Mouse (Mus musculus) thymus, postnatal 4 days (tissue): Measurements from ENCODE around the gene Psmg3.

Source experiments
- DNase-seq: peaks from one replicate; pipeline ENCODE4 v3.0.0; 2021

Psmg3 gene

DNA sequence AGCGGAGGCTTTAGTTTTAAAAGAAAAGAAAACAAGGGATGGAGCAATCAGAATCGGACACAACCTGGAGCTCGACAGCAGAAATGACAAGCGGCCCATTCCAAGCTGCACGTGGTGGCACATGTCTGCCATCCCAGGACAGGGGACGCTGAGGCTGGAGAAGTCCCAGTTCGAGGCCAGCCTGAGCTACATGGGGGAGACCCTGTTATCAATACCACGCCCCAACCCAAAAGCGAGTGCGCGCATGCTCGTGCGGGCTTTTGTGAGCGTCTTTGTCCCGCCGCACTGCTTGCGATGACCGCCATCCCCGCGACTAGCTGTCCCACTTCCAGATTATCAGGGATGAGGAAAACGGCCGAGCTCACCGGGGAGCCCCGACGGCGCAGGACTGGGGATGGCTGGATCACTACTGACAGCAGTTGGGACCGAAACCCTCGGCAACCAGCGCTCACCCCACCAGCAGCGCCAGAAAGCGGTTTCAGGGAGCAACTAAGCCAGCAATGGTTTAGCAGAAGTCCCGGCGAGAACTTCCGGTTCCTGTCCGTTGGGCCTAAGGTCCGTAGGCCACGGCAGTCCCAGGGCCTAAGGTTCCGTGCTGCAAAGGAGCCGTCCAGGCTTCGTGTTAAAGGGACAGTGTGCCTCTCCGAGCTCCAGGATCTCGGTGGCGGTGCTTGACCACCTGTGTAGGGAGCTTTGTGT, at the start of gene Psmg3, which contains the start of gene Gm26938:
Gene Psmg3, minus strand, starts transcription at position 529 of the 699 bp plus-strand sequence.
Gene Gm26938, minus strand, starts transcription at position 51 of the 699 bp plus-strand sequence.
- peak; percentile 89 for DNase-seq

DNA sequence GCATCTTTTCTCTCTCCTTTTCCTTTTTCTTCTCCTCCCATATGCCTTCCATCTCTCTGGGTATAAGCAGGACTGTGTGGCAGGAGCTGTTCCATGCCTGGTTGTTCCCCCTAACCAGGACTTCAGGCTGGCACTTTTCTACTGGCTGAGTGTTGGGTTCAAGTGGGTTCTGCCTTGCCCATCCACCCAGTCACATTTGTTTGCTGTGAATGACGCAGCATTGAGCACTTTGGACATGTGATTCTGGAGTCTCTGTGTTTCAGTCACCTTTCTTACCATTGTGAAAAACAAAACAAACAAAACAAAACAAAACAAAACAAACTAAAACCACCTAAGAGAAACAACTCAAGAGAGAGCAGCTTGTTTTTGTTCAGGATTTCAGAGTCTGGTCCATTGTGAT, 44.8 kb upstream of the Psmg3 start:
- DNase-seq, result no peak

DNA sequence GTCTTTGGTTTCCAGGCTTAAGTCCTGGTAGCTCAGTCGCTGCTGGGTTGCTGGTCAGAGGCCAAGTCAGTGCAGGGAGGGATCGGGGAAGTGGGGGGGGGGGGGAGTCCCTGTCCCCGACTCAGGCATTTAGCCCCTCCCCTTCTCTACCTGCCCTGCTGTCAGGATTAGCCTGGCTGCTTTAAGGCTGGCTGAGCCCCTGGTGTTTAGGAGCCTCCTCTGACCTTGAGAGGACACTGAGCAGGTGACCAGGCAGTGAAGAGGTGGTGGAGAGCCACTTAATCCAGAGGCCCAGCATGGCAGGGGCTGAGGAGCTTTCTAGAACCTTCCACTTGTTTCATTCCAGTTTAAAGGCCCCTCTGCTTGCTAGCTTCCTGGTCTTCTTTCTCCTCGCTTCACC, 44.2 kb upstream of the Psmg3 start:
- DNase-seq, result no peak

DNA sequence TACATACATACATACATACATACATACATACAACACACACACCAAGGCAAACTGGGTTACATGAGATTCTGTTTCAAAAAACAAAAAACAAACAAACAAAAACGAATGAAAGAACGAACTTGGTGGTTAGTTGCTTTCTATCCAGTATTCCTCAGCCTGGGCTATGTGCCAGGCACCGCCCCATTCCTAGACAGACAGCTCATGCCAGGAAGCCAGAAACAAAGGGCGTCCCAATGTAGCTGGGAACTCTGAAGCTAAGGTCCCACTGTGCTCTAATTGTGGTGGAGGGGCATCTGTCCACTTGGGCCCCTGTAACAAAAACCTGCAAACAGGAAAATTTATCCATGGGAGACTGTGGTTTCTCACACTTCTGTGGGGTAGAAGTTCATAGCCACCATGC, 36.1 kb upstream of the Psmg3 start:
- DNase-seq, result no peak

DNA sequence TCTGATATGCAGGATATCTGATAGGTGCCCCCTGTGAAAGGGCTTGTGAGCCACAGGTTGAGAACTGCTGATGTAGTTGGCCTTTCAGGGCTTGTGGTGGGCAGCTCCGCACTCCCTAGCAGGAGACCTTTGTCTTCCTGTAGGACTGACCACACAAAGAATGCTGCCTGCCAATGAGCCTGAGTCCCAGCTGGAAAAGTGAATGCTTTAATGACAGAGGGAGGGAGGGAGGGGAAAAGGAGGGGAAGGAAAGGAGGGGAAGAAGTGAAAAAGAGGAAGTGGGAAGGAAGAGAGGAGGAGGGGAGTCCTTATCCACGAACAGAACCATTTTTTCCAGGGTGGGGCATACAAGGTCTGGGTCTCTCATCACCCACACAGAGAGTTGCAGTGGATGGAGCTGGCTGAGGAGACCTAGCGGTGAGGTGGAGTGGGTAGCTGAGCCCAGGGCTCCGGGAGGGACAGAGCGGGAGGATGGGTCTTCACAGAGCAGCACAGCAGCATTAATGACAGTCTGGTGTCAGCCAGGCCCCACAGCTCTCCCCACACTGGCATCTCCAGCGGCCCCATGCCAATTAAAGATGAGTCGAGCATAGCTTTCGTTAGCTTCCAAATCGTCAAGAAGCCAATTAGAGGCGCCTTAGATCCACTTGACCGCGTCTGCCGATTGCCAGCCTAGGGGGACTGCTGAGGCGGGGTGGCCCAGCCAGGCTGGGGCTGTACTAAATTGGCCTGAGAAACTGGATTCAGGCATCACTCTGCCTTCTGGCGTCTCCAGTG, 33.8 kb upstream of the Psmg3 start:
- DNase-seq, result no peak

DNA sequence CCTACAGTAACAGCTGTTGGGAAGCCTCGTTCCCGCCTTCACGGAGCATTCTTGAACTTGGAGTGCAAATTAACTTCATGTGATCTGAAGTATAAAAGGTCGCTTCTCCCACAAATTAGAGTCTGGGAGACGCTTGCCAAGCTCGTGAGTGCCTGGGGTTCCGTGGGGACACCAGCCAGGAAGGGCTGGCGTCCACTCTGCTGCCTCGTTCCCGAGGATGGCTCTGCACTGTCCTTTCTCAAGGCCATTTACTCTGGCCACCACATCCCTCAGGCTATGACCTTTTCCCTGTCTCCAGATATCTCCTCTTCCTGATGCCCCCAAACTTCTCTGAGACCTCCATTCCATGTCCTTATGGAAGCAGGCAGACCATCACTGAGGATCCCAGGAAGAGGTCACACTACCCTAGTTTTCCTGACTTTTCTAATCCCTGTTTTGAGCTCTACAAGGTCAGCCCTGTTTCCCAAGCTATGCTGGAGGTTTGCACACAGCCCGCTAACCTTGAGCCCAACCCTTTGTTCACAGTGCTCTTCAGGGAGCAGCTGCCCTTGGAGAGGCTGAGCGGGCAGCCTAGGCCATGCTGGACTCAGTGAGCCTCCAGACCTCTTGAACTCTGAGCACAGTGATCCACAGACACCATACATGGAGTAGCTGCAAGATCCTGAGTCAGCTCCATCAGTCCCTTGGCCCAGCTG, 23.1 kb upstream of the Psmg3 start:
- DNase-seq, result no peak

DNA sequence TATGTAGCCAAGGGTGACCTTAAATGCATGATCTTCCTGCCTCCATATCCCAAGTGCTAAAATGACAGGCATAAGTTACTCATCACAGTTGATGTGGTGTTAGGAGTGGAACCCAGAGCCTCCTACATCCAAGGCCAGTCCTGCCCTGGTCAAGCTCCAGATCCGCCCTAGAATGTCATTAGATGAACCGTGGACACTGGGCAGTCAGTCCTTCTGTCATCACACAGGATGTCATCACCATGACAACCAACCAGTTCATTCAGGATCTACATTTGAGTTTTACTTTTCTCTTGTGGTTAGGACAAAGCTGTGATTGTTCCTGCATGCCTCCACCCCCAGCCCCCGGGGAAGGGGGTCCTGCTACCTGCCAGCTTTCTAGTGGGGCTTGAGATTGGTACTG, 12.5 kb upstream of the Psmg3 start:
- no peak for DNase-seq

DNA sequence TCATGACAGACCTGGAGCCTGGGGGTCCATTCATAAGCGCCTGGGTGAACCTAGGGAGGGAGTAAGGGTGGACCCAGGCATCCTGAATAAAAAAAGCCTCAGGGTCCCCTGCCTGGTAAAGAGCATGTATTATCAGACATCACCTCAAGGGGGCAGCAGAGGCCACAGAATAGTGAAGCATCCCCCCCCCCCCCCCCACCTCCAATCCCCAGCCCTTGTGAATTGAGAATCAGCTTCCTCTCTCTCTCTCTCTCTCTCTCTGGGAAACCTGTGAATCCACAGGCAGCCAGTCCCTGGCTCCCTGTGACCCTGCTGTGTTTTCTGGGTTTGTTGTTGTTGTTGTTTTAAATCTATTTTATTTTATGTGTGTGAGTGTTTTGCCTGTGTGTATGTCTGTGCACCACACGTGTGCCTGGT, 11.8 kb upstream of the Psmg3 start:
- DNase-seq, result peak; percentile 85

DNA sequence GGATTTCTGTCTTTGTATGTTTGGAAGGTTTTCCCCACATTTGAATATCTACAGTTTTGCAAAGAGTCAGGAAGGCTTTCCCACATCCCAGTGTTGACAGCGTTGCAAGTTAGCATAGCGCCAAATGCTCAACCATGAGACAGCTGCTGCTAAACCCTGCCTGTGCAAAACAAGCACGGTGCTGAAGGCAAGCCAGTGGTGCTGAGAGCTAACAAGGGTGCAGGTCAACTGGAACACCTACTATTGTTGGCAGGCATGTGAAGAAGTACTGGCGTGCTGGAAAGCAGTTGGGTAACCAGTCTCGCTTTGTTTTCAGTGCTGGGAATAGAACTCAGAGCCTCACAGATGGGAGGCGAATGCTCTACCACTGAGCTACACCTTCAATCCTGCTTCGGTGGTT, 9.0 kb upstream of the Psmg3 start:
- no peak for DNase-seq

DNA sequence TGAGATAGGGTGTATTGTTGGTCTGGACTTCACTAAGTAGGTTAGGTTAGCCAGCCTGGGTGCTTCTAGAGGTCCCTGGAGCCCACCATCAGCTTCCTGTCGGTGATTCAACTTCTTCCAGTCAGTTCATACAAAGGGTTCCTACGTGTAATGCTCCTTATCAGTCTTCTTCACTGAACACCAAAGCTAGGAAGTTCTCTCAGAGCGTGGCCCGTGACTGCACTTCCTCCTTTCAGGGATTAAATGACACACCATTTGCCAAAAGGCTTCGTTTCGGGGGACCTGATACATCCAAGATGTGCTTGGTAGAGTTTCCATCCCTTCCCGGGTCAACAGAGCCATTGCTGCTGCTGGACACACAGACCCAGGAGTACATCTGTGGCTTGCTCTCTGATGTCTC, 5.4 kb upstream of the Psmg3 start:
- DNase-seq, result no peak

DNA sequence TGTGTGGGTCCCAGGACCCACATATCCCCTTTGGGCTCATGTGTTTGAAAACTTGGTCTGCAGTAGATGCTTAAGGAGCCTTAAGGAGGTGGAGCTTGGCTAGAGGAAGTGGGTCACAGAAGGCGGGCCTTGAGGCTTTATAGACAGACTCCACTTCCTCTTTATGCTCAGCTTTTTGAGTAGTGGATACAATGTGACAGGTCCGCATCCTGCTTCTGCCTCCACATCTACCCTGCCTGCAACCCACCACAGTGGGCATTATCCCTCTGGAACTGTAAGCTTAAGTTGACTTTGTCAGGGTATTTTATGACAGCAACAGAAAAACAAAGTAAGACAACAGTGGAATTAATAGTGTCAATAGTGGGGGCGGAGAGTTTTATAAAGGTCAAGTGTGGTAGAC, 4.0 kb upstream of the Psmg3 start:
- DNase-seq, result peak; percentile 62

DNA sequence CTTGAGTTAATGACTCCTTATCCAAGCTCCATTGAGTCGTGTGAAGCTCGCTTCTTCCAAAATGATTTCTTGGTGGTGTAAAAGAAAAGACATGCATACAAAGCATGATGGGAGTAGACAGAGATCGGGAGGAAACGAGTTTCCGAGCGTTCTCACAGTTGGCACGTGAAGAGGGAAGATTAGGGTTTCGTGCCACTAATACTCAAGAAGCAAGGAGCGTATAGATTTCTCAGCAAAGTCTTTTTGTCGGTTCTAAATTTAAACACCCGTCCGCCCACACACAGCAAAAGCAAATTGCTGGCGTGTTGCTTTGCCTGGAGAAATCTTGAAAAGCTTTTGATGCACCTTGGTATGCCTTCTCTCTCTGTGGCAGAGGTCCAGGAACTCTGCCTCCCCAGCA, 2.7 kb upstream of the Psmg3 start:
- DNase-seq, result no peak

DNA sequence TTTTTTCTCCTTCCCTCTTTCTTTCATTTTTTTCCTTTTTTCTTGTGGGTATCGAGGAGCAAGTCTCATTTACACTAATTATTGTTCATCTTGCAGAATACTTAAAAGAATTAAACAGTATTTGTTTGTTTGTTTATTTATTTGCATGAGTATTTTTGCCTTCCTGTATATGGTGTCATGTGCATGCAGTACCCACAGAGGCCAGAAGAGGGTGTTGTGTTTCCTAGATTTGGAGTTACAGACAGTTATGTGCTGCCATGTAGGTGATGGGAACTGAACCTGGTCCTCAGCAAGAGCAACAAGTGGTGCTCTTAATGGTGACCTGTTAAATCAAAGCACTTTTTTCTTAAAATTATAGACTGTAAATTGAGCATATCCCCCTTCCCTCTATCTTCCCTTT, 908 bp upstream of the Psmg3 start:
- DNase-seq, result peak; percentile 50

DNA sequence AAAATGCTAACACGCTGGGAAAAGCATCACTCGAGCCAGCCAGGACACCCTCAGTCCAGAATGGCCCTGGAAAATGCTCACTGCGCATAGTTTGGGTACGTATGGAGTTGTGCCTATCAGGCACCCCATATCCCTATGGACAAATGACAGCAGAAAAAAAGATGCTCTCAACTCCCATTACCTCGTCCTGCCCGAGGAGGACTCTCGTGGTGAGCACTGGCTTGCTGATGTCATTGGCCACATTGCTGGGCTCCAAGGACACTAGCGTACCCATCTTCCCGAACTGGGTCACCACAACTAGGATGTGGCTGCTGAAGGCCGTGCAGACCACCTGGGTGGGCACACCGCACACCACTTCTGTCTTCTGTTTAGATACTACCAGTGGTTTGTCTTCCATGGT, 738 bp downstream of the Psmg3 start:
- no peak for DNase-seq

DNA sequence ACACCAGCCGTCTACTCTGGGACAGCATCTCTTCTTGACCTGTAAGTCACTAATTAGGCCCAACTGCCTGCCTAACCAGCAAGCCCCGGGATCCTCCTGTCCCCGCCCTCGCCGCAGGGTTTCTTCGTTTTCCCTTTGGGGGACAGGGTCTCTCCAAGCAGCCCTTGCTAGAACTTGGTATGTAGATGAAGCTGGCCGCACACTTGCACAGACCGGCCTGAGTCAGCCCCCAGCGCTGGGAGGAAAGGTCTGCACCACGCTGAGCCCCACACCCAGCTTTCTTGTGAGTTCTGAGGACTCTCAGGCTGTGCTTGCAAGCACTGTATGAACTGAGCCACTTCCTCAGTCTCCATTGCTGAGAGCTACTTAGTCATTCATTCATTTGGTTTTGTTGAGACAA, 2.2 kb downstream of the Psmg3 start:
- no peak for DNase-seq

DNA sequence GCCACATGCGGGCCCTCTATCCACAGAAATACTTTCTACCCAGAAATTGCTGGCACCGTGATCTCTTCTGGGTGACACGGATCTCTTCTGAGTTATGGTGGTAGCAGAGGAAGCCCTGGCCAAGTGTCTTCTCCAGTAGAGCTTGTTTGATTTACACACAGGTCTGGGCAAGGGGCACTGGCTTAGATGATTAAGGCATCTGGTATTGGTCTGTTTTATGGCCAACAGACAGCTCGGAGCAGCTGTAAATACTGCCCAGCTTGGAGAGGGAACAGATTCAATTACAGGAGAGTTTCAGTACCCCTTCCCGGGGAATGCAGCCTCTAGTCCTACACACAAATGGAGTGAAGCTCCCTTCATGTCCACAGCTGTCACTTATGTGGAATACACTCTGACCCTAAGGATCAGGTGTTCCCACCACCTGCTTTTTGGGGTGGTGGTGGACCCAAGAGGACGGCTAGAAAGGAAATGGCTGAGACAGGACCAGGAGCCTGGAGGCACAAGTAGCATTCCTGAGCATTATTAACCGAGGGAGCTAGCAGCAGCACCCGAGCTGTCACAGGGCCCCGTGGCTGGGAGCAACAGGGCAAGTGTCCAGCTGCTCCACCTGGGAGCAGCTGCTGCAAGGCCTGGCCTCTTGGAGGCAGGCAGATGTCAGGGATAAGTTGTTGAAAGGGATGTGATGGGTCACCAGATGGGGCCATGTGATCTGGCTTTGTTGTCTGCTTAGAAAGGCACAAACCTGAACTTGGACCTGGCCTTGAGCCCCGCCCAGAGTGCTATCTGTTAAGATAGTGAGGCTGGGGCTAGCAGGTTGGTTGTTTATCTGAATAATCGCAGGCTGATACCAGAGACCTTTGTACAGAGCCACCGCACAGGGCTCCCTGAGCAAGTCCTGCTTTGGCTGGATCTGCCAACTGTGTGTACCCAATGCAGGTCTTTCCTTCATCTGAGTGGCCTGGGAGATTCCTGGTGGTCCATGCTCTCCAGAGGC, 4.9 kb downstream of the Psmg3 start:
- DNase-seq, result no peak

DNA sequence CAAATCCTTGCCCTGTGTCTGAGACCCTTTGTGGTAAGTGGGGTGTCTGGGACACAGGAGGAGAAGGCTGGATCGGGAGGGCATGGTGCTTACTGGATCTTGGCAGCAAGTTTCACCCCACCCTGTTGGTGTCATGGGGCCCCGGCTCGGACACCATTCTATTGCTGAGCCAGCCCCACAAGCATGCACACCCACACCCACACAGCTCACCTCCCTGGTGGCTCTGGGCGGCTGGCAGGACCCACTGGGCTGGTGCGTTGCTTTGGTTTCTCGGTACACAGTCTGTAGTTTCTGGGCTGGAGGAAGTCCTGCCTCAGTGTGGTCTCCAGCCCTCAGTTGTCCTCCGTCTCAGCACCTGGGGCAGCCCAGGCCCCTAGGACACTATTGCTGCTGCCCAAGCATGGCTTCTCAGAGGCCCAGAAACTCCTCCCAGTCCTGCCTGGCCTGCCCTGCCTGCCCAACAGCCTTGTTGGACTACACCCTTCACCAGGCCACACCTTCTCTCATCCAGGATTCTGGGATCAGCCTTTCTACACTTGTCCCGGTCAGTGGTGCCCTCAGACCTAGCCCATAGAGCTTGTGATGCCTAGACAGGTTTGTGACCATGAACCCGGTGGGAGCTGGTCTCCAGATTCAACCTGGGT, 7.0 kb downstream of the Psmg3 start, which contains the start of gene Tmem184a:
Gene Tmem184a, minus strand, starts transcription at position 380 of the 644 bp plus-strand sequence.
- no peak for DNase-seq

DNA sequence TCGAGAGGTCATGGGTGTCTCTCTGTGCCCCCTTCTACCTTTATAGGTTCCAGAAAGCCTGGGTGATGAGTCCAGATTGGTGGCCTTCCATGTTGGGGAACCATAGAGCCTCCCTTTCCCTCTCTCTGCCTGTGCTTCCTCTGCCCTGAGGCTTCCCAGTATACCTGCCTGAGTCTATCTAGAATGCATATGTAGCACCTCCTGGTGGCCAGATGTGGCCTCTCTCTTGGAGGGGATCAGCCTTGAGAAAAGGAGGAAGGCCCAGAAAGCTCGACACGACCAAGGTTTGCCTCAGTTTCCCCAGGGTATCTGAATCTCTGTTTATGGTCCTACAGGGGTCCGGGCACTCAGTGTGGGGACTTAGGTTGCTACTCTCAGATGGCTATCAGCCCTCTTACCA, 7.9 kb downstream of the Psmg3 start:
- peak; percentile 80 for DNase-seq

DNA sequence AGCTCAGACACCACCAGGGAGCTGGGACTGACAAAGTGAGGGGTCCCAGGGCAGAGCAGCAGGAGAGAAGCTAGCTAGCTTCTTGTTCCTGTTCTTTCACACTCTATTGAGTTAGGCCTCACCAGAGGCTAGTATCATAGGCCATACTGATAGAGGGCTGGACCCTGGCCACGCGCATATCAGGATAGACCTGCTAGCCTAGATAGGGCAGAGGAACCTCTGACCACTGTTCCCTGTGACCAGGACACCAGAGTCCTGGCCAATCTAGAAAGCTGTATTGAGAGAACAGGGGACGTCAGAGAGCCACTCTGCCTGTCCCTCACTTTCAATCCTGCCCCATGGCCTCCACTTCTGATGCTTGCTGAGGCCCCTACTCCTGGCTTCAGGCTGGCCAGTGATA, 8.6 kb downstream of the Psmg3 start:
- no peak for DNase-seq

DNA sequence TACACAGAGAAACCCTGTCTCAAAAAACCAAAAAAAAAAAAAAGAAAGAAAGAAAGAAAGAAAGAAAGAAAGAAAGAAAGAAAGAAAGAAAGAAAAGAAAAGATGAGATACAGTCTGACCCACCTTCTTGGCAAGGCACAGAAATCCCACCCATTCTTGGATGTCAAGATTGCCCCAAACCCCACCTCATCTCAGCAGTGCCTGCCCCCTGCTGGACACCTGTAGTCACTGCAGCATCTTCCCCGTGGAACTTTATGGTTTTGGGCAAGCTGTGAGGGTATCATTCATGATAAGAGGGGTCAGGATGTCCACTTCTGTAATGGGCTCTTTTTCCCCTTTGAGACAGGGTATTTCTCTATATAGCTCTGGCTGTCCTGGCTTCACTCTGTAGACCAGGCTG, 9.4 kb downstream of the Psmg3 start:
- DNase-seq, result peak; percentile 59

DNA sequence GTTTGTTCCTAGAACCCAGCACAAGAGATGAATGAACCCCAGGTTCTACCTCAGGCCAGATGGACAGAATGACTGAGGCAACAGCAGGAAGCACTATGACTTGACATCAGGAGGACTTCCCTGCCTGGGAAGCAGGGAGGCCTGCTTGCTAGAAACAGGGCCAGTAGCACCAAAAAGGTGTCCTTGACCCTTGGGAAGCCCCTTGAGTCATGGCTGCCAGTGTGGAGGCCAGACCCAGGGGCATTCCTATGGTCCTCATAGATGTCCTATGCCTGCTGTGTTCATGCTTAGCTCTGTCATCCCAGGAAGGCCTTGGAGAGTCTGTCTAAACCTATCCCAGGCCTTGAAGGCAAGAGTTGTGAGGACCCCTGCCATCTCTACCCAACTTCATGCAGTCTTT, 10.2 kb downstream of the Psmg3 start:
- DNase-seq, result no peak

DNA sequence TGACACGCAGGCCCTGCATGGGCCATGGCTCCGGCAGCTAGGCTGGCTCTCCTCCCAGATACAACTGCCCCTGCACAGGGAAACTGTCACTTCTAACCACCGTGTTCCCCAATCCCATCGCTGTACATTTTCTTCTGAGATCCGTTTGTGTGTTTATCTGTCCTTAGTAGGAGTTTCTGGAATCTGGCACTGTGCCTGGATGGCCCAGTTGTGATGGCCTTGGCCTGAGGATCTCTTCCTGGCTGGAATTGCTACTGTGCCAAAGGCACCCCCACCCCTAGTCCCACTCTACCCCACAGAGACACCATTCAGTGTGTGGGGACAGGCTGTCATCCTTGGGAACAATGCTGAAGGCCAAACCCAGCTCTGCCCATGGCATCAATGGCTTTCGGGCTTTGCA, 10.7 kb downstream of the Psmg3 start:
- no peak for DNase-seq
